Mouse (Mus musculus): ENCODE measurements around the gene Cenpp. TPM values are rescaled to one million over a fixed set of nuclear protein-coding genes. Genes with fewer than 3 reads are reported as not detected.

Cenpp gene
- total RNA-seq, 2 experiments from 2014 or later, result 43.8 to 44.6 TPM

DNA sequence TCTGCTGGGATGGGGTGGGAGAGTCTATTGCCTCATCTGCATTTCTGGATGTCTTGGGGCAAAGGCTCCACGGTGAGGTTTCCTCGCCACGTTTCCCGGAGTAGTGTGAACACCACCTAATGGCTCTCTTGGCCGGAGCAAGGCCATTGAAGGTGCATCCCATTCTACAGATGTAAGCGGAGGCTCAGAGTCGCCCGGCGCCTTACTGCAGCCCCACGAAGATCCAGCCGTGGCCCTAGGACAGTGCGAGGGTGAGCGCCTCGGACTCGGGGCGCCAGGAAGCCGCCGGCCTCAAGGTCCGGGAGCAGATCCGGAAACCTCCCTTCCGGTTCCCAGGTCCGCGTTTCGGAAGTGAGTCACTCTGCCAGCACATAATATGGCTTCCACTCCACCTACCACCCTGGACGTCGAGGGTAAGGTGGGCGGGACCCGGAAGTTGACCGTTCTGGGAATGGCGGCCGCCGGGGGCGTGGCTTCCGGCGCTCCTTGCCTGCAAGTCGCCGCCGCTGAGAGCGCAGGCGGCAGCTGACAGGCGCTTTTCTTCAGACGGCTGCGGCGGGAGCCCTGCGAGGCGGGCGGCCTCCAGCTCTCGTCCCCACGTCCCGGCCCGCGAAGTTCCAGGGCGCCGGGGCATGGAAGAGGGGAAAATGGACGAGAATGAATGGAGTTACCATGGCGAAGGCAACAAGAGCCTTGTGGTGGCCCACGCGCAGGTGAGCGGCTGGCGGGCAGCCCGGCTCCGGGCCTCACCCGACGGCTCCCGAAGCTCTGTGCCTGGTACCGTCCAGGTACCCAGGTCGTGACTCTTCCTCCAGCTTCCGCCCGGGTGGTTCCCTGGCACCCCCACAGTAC is 231.6 kb downstream of the Cenpp start, which contains the start of gene Ippk:
Ippk (plus strand) TSS at position 496 of the 852 bp plus-strand sequence.
- ATAC-seq (replicated peaks; ENCODE audit: low FRiP score, low TSS enrichment, poor library complexity, severe bottlenecking), result peak; percentile 97

Other genes with a start within 250 kb of the Cenpp start
- 8.9 and 9.8 TPM in 2 replicates for gene Ippk, start 231.5 kb downstream of the Cenpp start, total RNA-seq (2014; fragmentation: Nextera tagmentation)
- 13.0 and 13.2 TPM in 2 replicates for gene Ippk, start 231.5 kb downstream of the Cenpp start, total RNA-seq (2017)
- 0.12 and 0.20 TPM in 2 replicates for gene Tes3-ps, start 159.5 kb downstream of the Cenpp start, total RNA-seq (2014; fragmentation: Nextera tagmentation)
- 6.5 and 7.0 TPM in 2 replicates for gene Tes3-ps, start 159.5 kb downstream of the Cenpp start, total RNA-seq (2017)
- 0.12 TPM in 1 of 2 replicates, not detected in the other for gene Ecm2, start 148.0 kb downstream of the Cenpp start, total RNA-seq (2014; fragmentation: Nextera tagmentation)
- gene Ecm2, start 148.0 kb downstream of the Cenpp start, total RNA-seq (2017), result 0.46 TPM in 1 of 2 replicates, not detected in the other
- not detected in 2 replicates for gene Aspn, start 108.3 kb downstream of the Cenpp start, total RNA-seq (2014; fragmentation: Nextera tagmentation)
- gene Aspn, start 108.3 kb downstream of the Cenpp start, total RNA-seq (2017), result not detected in 2 replicates
- gene Omd, start 70.3 kb downstream of the Cenpp start, total RNA-seq (2014; fragmentation: Nextera tagmentation), result not detected in 2 replicates
- gene Omd, start 70.3 kb downstream of the Cenpp start, total RNA-seq (2017), result 0.47 TPM in 1 of 2 replicates, not detected in the other
- gene Ogn, start 44.7 kb downstream of the Cenpp start, total RNA-seq (2014; fragmentation: Nextera tagmentation), result not detected in 2 replicates
- not detected in 2 replicates for gene Ogn, start 44.7 kb downstream of the Cenpp start, total RNA-seq (2017)
- 43.9 and 63.1 TPM in 2 replicates for gene Nol8, start 293 bp upstream of the Cenpp start, total RNA-seq (2014; fragmentation: Nextera tagmentation)
- gene Nol8, start 293 bp upstream of the Cenpp start, total RNA-seq (2017), result 60.7 and 71.4 TPM in 2 replicates
- 77.6 and 124 TPM in 2 replicates for gene Iars, start 29.3 kb upstream of the Cenpp start, total RNA-seq (2014; fragmentation: Nextera tagmentation)
- gene Iars, start 29.3 kb upstream of the Cenpp start, total RNA-seq (2017), result 90.4 and 105 TPM in 2 replicates
- not detected in 2 replicates for gene Gm30302, start 146.2 kb upstream of the Cenpp start, total RNA-seq (2014; fragmentation: Nextera tagmentation)
- not detected in 2 replicates for gene Gm30302, start 146.2 kb upstream of the Cenpp start, total RNA-seq (2017)

Measured in megakaryocyte-erythroid progenitor cell, adult 5-6 weeks (primary cell).